Mouse (Mus musculus): Measurements from ENCODE around the gene 4930579G24Rik. TPM values are rescaled to one million over a fixed set of nuclear protein-coding genes. Genes with fewer than 3 reads are reported as not detected.

Gene 4930579G24Rik
- polyA plus RNA-seq, 1 experiment: not detected

DNA sequence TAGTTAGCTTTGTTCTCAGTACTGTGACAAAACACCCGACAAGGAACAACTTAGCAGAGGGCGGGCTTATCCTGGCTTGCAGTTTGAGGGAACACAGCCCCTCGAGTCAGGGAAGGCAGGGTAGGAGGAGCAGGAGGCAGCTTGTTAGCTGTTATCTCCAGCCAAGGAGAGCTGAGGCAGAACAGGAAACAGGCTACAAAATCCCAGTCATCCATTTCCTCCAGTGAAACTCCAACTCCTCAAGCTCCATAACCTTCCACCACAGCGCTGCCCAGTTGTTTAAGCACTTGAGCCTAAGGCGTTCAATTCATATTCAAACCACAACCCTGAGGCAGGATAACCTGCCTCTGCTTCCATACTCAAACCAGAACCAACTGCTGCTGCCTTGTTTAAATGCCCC, 45.8 kb downstream of the 4930579G24Rik start:
- Histone ChIP-seq H3K4me3 (ENCODE audit: insufficient read depth, low read depth, low read length) (no peak overlapping the region), H3K4me1 (ENCODE audit: control insufficient read depth, insufficient read depth, low read length) (no peaks in the 10 kb centered on the region), H3K27ac (ENCODE audit: insufficient read depth, low read depth, low read length) (no peak overlapping the region)
- TF ChIP-seq POLR2A (IDR thresholded peaks at IDR 0.05; ENCODE audit: insufficient read depth, low read depth, low read length): no peak
- no peak for TF ChIP-seq CTCF (IDR thresholded peaks at IDR 0.05; ENCODE audit: insufficient read depth, low read depth, low read length)
- WGBS: 87% methylated on average over 5 of the region's 5 CpGs

DNA sequence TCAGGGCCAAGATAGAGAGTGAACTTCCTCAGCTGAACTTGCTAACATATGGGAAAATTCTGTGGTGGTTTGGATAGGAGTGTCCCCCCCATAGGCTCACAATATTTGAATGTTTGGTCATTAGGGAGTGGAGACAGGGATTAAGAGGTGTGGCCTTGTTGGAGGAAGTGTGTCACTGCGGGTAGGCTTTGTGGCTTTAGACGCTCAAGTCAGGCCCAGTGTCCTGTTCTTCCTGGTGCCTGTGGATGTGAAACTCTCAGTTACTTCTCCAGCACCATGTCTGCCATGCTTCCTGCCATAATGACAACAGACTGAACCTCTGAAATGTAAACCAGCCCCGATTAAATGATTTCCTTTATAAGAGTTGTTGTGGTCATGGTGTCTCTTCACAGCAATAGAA, 47.5 kb downstream of the 4930579G24Rik start:
- H3K27ac ChIP-seq (ENCODE audit: insufficient read depth, low read depth, low read length): no peak overlapping the region
- 91% methylated on average over 3 of the region's 3 CpGs for WGBS
- no peaks in the 10 kb centered on the region for H3K4me1 ChIP-seq (ENCODE audit: control insufficient read depth, insufficient read depth, low read length)
- no peak for TF ChIP-seq CTCF (IDR thresholded peaks at IDR 0.05; ENCODE audit: insufficient read depth, low read depth, low read length)
- no peak overlapping the region for H3K4me3 ChIP-seq (ENCODE audit: insufficient read depth, low read depth, low read length)

Other genes starting within 250 kb of the 4930579G24Rik start
- gene Fnip2, start 61.3 kb upstream of the 4930579G24Rik start, polyA plus RNA-seq (2012; ENCODE audit: insufficient read depth, insufficient read length, low replicate concordance, missing spikeins): not detected in 2 replicates
- not detected in 2 replicates for gene Ppid, start 37.7 kb upstream of the 4930579G24Rik start, polyA plus RNA-seq (2012; ENCODE audit: insufficient read depth, insufficient read length, low replicate concordance, missing spikeins)
- gene Etfdh, start 421 bp downstream of the 4930579G24Rik start, polyA plus RNA-seq (2012; ENCODE audit: insufficient read depth, insufficient read length, low replicate concordance, missing spikeins): not detected in 2 replicates
- not detected in 2 replicates for gene Rxfp1, start 108.8 kb downstream of the 4930579G24Rik start, polyA plus RNA-seq (2012; ENCODE audit: insufficient read depth, insufficient read length, low replicate concordance, missing spikeins)
- gene Tmem144, start 223.7 kb downstream of the 4930579G24Rik start, polyA plus RNA-seq (2012; ENCODE audit: insufficient read depth, insufficient read length, low replicate concordance, missing spikeins): not detected in 2 replicates